Mouse (Mus musculus) cerebellum, adult 2 months (tissue): Measurements from ENCODE around the gene Gm20521.

Experiments used
- CTCF ChIP-seq: fragments of 200-500 bp; IDR thresholded peaks from 2 replicates; pipeline ENCODE4 v1.5.1; 2011; ENCODE audit warnings: low read depth, mild to moderate bottlenecking, control low read depth, low read length, moderate library complexity, borderline replicate concordance; ENCODE audit not compliant: insufficient read depth
- POLR2A ChIP-seq: fragments of 200-500 bp; IDR thresholded peaks from 2 replicates; pipeline ENCODE4 v1.6.1; 2011; ENCODE audit warnings: low read length, control low read depth, borderline replicate concordance; ENCODE audit not compliant: insufficient read depth

- TF ChIP-seq CTCF: no peak
- TF ChIP-seq POLR2A: no peak
Observed at GRCm38 (mm10) chr14:54940176-54940530, 56.9 kb downstream of the Gm20521 start.
